Mouse (Mus musculus): ENCODE results near the gene Dpm2. TPM values are rescaled to one million over a fixed set of nuclear protein-coding genes. Genes with fewer than 3 reads are reported as not detected.

Gene Dpm2
- polyA plus RNA-seq, 1 experiment from 2014 or later = 116 TPM

GRCm38 (mm10) chr2:32602600-32603054, 32.0 kb downstream of the Dpm2 start:
- Histone ChIP-seq H3K4me3 (peak overlapping the region; percentile 30), H3K9me3 (no peaks in the 10 kb centered on the region), H3K27ac (peak overlapping the region; percentile 82), H3K4me2 (peak overlapping the region; percentile 56), H3K27me3 (no peaks in the 10 kb centered on the region), H3K4me1 (peaks cover 27% of the 10 kb centered on the region), H3K9ac (peak overlapping the region; percentile 63), H3K36me3 (peaks cover 6% of the 10 kb centered on the region)
- ATAC-seq (ENCODE audit: insufficient number of reproducible peaks, insufficient read depth, low FRiP score, low TSS enrichment, low read depth) = no peak
- WGBS = under 1% methylated on average over 11 of the region's 11 CpGs

GRCm38 (mm10) chr2:32604631-32605030, 34.0 kb downstream of the Dpm2 start:
- Histone ChIP-seq H3K4me1 (peaks cover 45% of the 10 kb centered on the region), H3K27ac (no peak overlapping the region), H3K27me3 (no peaks in the 10 kb centered on the region), H3K4me3 (no peak overlapping the region), H3K36me3 (no peaks in the 10 kb centered on the region), H3K9me3 (no peaks in the 10 kb centered on the region), H3K9ac (no peak overlapping the region), H3K4me2 (no peak overlapping the region)
- ATAC-seq (ENCODE audit: insufficient number of reproducible peaks, insufficient read depth, low FRiP score, low TSS enrichment, low read depth) = no peak
- 48% methylated on average over 10 of the region's 10 CpGs for WGBS

- Histone ChIP-seq H3K27me3 (no peaks in the 10 kb centered on the region), H3K9me3 (no peaks in the 10 kb centered on the region), H3K9ac (peak overlapping the region; percentile 85), H3K4me1 (peaks cover 56% of the 10 kb centered on the region), H3K36me3 (no peaks in the 10 kb centered on the region), H3K4me2 (peak overlapping the region; percentile 85), H3K27ac (peak overlapping the region; percentile 80), H3K4me3 (peak overlapping the region; percentile 74)
- ATAC-seq (ENCODE audit: insufficient number of reproducible peaks, insufficient read depth, low FRiP score, low TSS enrichment, low read depth) = peak; percentile 66
- WGBS = 12% methylated on average over 50 of the region's 55 CpGs
Observed at GRCm38 (mm10) chr2:32606161-32607142, 35.8 kb downstream of the Dpm2 start.

- WGBS = 5% methylated on average over 33 of the region's 34 CpGs
Observed at GRCm38 (mm10) chr2:32607262-32607947, 36.7 kb downstream of the Dpm2 start.

GRCm38 (mm10) chr2:32608141-32608777, 37.6 kb downstream of the Dpm2 start:
- peak; percentile 75 for ATAC-seq (ENCODE audit: insufficient number of reproducible peaks, insufficient read depth, low FRiP score, low TSS enrichment, low read depth)
- H3K9me3 ChIP-seq = no peaks in the 10 kb centered on the region
- H3K27me3 ChIP-seq = no peaks in the 10 kb centered on the region
- H3K4me3 ChIP-seq = peak overlapping the region; percentile 74
- peak overlapping the region; percentile 85 for H3K4me2 ChIP-seq
- H3K36me3 ChIP-seq = peaks cover 14% of the 10 kb centered on the region
- H3K27ac ChIP-seq = peak overlapping the region; percentile 80
- peak overlapping the region; percentile 85; the same call in 1 of the 2 replicates for H3K9ac ChIP-seq
- WGBS = 7% methylated on average over 25 of the region's 25 CpGs
- peaks cover 44% of the 10 kb centered on the region for H3K4me1 ChIP-seq

More at GRCm38 (mm10) chr2:32607262-32607947, 36.7 kb downstream of the Dpm2 start:
- no peaks in the 10 kb centered on the region for H3K9me3 ChIP-seq
- no peaks in the 10 kb centered on the region for H3K27me3 ChIP-seq
- peaks cover 46% of the 10 kb centered on the region for H3K4me1 ChIP-seq
- H3K27ac ChIP-seq = peak overlapping the region; percentile 80
- peaks cover 5% of the 10 kb centered on the region for H3K36me3 ChIP-seq
- 0 out of 2 replicates have a peak, but pooled peaks have one; percentile 26 for ATAC-seq (ENCODE audit: insufficient number of reproducible peaks, insufficient read depth, low FRiP score, low TSS enrichment, low read depth)
- H3K4me2 ChIP-seq = peak overlapping the region; percentile 85
- peak overlapping the region; percentile 74 for H3K4me3 ChIP-seq
- H3K9ac ChIP-seq = peak overlapping the region; percentile 85

DNA sequence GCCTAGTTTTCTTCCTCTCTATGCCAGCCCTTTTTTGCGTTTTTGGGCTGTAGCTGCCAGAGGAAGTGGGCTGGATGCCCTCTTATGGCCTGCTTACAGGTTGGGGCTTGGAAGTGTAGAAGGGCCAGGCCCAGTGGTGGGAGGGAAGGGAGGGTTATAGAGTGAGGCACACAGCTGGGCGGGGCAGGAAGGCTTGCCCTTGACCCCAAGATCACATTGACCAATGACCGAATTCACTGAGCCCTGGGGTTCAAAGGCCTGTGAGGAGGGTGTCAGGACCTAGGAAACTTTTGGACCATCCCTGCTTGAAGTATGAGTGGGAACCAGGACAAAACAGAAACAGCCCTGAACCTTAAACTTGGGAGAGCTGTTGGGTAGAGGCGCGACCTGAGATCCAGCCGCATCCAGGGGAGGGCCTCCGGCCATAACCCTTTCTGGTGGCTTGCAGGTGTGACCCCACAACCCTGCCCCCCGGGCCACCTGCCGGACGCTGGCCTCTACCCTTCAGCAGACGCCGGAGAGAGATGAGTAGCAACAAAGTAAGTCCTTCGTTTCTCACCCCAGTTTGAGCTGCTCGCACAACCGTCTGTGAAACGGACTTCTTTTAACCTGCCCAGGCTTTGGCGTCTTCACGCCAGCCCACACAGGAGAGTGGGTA, 38.2 kb downstream of the Dpm2 start:
- H3K4me2 ChIP-seq = peak overlapping the region; percentile 85
- peak overlapping the region; percentile 74 for H3K4me3 ChIP-seq
- 38% methylated on average over 18 of the region's 18 CpGs for WGBS
- H3K27ac ChIP-seq = peak overlapping the region; percentile 80
- no peak for ATAC-seq (ENCODE audit: insufficient number of reproducible peaks, insufficient read depth, low FRiP score, low TSS enrichment, low read depth)
- H3K36me3 ChIP-seq = peaks cover 18% of the 10 kb centered on the region
- peaks cover 44% of the 10 kb centered on the region for H3K4me1 ChIP-seq
- no peaks in the 10 kb centered on the region for H3K27me3 ChIP-seq
- no peaks in the 10 kb centered on the region for H3K9me3 ChIP-seq
- H3K9ac ChIP-seq = 0 out of 2 replicates have a peak overlapping the region, but pooled peaks have one; percentile 49

DNA sequence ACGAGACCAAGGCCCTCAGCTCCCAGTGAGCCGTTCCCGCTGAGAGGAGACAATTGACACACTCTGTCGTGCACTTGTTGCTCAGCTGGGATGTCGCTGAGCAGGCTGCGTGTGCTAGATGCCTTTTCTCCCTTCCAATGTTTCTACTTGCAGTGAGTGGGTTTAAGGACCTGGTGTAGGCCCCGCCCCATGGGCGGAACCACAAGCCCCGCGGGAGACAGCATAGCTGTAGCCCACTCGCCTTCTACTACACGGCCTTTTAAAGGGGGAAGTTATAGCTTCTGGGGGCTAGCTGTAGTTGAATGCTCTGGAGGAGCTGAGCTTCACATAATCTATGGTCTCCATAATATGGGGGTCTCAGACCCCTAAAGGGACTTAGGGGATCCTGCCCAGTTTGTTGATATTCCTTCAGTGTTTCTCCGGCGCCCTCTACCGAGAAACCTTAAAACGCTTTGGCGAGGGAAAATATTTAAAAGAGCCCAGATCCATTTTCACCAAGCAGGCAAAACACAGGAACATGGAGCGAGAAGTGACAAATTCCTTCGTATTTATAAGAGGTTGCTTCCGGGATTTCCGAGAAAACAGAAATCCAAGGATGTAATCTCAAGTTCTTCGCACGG, 40.1 kb downstream of the Dpm2 start:
- H3K9me3 ChIP-seq = no peaks in the 10 kb centered on the region
- H3K36me3 ChIP-seq = peaks cover 32% of the 10 kb centered on the region
- H3K27ac ChIP-seq = peak overlapping the region; percentile 66
- peak overlapping the region; percentile 58 for H3K4me2 ChIP-seq
- WGBS = 15% methylated on average over 23 of the region's 23 CpGs
- H3K27me3 ChIP-seq = no peaks in the 10 kb centered on the region
- H3K4me1 ChIP-seq = peaks cover 44% of the 10 kb centered on the region
- ATAC-seq (ENCODE audit: insufficient number of reproducible peaks, insufficient read depth, low FRiP score, low TSS enrichment, low read depth) = no peak
- H3K9ac ChIP-seq = peak overlapping the region; percentile 22; the same call in 1 of the 2 replicates
- peak overlapping the region; percentile 40 for H3K4me3 ChIP-seq

DNA sequence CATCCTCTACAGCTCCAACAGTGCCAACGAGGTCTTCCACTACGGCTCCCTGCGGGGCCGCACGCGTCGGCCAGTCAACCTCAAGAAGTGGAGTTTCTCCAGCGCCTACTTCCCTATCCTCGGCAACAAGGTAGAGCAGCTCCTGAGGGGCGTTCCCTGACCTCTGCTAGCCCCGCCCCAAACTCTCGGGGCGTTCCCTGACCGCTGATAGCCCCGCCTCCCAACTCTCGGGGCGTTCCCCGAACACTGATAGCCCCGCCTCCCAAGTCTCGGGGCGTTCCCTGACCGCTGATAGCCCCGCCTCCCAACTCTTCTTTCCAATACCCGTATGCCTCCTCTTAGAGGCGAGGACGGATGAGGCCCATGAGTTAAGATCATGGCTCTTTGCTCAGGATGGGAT, 41.6 kb downstream of the Dpm2 start:
- Histone ChIP-seq H3K27ac (no peak overlapping the region), H3K4me2 (no peak overlapping the region), H3K9me3 (no peaks in the 10 kb centered on the region), H3K4me1 (peaks cover 39% of the 10 kb centered on the region), H3K27me3 (no peaks in the 10 kb centered on the region), H3K36me3 (peaks cover 43% of the 10 kb centered on the region), H3K4me3 (no peak overlapping the region), H3K9ac (peak overlapping the region; percentile 27; the same call in 1 of the 2 replicates)
- WGBS = 69% methylated on average over 26 of the region's 26 CpGs
- ATAC-seq (ENCODE audit: insufficient number of reproducible peaks, insufficient read depth, low FRiP score, low TSS enrichment, low read depth) = no peak

- Histone ChIP-seq H3K9me3 (no peaks in the 10 kb centered on the region), H3K27me3 (no peaks in the 10 kb centered on the region), H3K9ac (no peak overlapping the region), H3K4me1 (peaks cover 34% of the 10 kb centered on the region), H3K36me3 (peaks cover 63% of the 10 kb centered on the region), H3K27ac (no peak overlapping the region), H3K4me3 (no peak overlapping the region), H3K4me2 (no peak overlapping the region)
- 98% methylated on average over 1 of the region's 1 CpGs for WGBS
- no peak for ATAC-seq (ENCODE audit: insufficient number of reproducible peaks, insufficient read depth, low FRiP score, low TSS enrichment, low read depth)
Observed at GRCm38 (mm10) chr2:32617109-32617508, 46.5 kb downstream of the Dpm2 start.

- Histone ChIP-seq H3K4me1 (peaks cover 34% of the 10 kb centered on the region), H3K27ac (no peak overlapping the region), H3K27me3 (no peaks in the 10 kb centered on the region), H3K4me3 (no peak overlapping the region), H3K4me2 (no peak overlapping the region), H3K9ac (no peak overlapping the region), H3K36me3 (peaks cover 59% of the 10 kb centered on the region), H3K9me3 (no peaks in the 10 kb centered on the region)
- ATAC-seq (ENCODE audit: insufficient number of reproducible peaks, insufficient read depth, low FRiP score, low TSS enrichment, low read depth) = no peak
- WGBS = 92% methylated on average over 4 of the region's 4 CpGs
Observed at GRCm38 (mm10) chr2:32617601-32618000, 46.9 kb downstream of the Dpm2 start.
